Mouse (Mus musculus) ovary, postnatal 10 days (tissue): Measurements from ENCODE around the gene Emilin2.

Experiments used
- DNase-seq: peaks from one replicate; pipeline ENCODE4 v3.0.0; 2022; ENCODE audit warnings: low spot score

Gene Emilin2

GRCm38 (mm10) chr17:71231998-71232397 is 79.8 kb downstream of the Emilin2 start:
- no peak for DNase-seq

- no peak for DNase-seq
These were observed 81.6 kb downstream of the Emilin2 start for GRCm38 (mm10) chr17:71230108-71230709.

GRCm38 (mm10) chr17:71228651-71229050 is 83.1 kb downstream of the Emilin2 start:
- no peak for DNase-seq

GRCm38 (mm10) chr17:71227128-71227895 is 84.5 kb downstream of the Emilin2 start:
- no peak for DNase-seq

GRCm38 (mm10) chr17:71225091-71225490 is 86.7 kb downstream of the Emilin2 start:
- DNase-seq, result no peak

GRCm38 (mm10) chr17:71224521-71224920 is 87.3 kb downstream of the Emilin2 start:
- DNase-seq, result no peak

- no peak for DNase-seq
These were observed 88.1 kb downstream of the Emilin2 start for GRCm38 (mm10) chr17:71223676-71224075.

- no peak for DNase-seq
These were observed 90.4 kb downstream of the Emilin2 start for GRCm38 (mm10) chr17:71221383-71221782.

GRCm38 (mm10) chr17:71217111-71217685 is 94.6 kb downstream of the Emilin2 start:
- DNase-seq, result no peak

- no peak for DNase-seq
These were observed 95.5 kb downstream of the Emilin2 start for GRCm38 (mm10) chr17:71216263-71216662.

GRCm38 (mm10) chr17:71215241-71215839 is 96.4 kb downstream of the Emilin2 start:
- no peak for DNase-seq

GRCm38 (mm10) chr17:71214514-71215240 is 97.1 kb downstream of the Emilin2 start:
- DNase-seq, result no peak

GRCm38 (mm10) chr17:71213666-71214065 is 98.1 kb downstream of the Emilin2 start:
- DNase-seq, result no peak

- no peak for DNase-seq
These were observed 99.7 kb downstream of the Emilin2 start for GRCm38 (mm10) chr17:71211962-71212646.

GRCm38 (mm10) chr17:71209936-71210335 is 101.8 kb downstream of the Emilin2 start:
- DNase-seq, result no peak

GRCm38 (mm10) chr17:71208921-71209320 is 102.9 kb downstream of the Emilin2 start:
- DNase-seq, result no peak

GRCm38 (mm10) chr17:71208376-71208775 is 103.4 kb downstream of the Emilin2 start:
- no peak for DNase-seq

- DNase-seq, result no peak
These were observed 104.5 kb downstream of the Emilin2 start for GRCm38 (mm10) chr17:71207268-71207667.

GRCm38 (mm10) chr17:71206136-71206893 is 105.5 kb downstream of the Emilin2 start:
- DNase-seq, result no peak

- no peak for DNase-seq
These were observed 107.0 kb downstream of the Emilin2 start for GRCm38 (mm10) chr17:71204809-71205091.
